Mouse (Mus musculus) thymus, postnatal 4 days (tissue): ENCODE data around the gene Smg7.
A peak's percentile ranks its signal among the peaks of the same experiment; 100 is the strongest.

Experiments used
- DNase-seq: peaks from one replicate; pipeline ENCODE4 v3.0.0; 2021

The Smg7 gene

DNA sequence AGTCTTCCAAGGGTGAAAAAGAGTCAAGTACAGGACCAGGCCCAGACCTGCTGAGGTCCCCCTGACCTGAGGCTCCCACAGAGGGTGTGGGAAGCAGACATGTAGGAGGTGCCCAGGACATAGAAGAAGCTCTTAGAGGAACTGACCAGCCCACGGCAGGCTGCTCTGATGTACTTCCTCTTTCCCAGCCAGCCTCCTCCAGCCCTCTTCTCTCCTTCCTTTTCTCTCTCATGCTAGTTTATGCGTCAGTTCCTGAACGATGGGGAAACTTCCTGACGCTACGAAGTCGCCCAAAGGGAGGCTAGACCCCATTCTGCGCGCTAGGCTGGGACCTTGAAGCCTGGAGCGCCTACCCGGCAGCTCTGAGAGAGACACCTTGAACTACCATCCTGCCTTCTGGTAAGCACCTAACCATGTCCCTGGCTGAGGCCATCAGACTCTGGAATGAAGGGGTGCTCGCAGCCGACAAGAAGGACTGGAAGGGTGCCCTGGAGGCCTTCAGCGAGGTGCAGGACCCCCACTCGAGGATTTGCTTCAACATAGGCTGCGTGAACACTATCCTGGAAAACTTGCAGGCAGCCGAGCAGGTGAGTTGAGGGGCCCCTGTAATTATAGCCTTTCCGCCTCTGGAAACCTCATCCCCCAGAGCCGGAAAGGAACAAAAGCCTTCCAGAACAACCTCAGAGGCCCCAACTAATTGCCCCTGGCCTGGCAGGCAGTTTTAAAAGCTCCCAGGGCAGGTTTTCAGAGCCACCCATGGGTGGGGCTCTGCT lies 94.6 kb downstream of the Smg7 start:
- no peak for DNase-seq

DNA sequence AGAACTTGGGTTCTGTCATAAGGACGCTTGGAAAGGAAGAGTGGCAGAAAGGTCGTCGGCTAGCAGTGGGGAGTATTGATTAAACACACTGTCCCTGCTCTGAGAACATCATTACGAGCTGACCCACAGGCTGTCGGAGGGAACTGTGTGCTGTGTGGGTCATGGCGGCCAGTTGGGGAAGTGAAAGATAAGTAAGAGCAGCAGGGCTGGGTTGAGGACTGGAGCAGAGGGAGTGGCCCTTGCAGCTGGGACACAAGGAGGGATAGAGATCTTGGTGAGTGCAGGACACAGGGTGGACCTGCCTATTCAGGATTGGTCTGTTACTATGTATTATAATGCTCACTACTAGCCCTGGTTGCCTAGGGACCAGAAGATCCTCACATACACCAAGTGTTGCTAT lies 97.5 kb downstream of the Smg7 start:
- DNase-seq = no peak

- DNase-seq = no peak
Observed at GRCm38 (mm10) chr1:152800633-152801176, 101.7 kb downstream of the Smg7 start.

GRCm38 (mm10) chr1:152799897-152800296 lies 102.5 kb downstream of the Smg7 start, which contains the start of gene Ncf2:
Gene Ncf2, plus strand, starts transcription at chr1:152800194.
- DNase-seq = no peak

DNA sequence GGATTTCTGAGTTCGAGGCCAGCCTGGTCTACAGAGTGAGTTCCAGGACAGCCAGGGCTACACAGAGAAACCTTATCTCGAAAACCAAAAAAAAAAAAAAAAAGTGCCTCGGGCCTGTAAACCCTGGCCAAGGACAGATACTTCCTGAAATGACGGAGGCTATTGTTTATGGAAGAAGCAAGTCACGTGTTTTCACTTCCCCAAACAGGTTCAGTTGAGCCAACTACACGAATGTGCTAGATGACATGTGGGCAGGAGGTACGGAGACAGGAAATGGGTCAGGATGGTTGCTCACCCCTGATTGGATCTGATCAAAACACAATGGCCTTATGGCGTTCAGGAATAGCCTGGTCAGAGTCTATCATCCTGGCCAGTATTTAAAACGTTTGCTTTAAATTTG lies 104.3 kb downstream of the Smg7 start:
- no peak for DNase-seq

DNA sequence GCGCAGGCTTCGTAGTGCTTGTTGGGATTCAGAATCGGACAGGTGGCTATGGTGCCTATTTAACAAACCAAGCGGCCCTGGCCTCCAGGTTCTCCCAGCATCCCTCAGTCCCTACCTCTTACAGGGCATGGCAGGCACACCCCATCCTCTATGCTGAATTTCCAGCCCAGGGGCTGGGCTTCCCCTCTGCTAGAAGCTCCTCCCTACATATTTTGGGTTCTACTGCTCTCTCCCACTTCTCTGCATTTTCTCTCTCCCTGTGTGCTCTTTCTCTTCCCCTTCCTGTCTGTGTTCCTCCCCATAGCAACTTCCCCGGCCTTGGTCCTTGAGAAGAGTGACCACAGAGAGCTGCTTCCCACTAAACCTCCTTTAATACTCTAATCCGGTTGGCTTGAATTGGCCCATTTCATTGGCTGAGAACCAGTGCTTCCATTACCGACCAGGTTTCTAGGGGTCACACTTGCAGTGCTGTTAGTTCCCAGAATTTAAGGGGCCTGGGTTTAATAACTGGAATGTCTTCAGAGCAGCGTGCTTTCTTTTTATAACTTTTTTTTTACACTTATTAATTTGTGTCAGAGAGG lies 105.7 kb downstream of the Smg7 start:
- no peak for DNase-seq

- DNase-seq = no peak
Observed at GRCm38 (mm10) chr1:152795688-152796255, 106.7 kb downstream of the Smg7 start.

GRCm38 (mm10) chr1:152793495-152794130 lies 108.8 kb downstream of the Smg7 start:
- DNase-seq = no peak

DNA sequence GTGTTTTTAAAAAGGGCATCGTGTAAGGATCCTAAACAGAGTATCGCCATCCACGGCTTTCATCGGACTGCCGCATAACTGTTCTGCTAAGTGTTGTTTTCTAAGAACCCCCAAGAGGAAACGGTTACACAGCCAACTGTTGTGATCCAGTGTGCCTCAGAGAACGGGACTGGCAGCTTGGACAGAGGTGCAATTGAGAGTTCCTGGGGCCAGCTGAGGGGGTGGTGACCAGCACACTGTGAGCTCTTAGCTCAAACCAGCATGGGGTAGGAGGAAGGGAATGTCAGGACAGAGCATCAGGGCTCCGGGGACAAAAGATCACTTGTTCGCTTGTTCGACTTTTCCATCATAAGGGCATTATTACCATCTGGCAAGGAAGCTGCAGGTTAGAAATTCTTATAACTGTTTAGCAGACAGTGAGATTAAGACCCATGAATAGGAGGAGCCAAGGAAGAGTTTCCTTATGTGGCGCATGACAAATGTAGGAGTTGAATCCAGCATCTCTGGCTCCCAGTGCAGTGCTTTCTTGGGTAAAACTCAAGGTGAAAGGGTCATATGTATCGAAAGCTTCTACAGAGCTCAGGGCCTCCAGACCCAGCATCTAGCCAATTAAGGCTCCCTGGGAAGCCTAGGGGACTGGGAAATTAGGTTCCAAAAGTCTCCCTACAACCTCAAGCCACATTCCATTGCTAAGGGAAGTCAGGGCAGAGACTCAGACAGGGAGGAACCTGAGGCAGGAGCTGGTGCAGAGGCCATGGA lies 109.5 kb downstream of the Smg7 start:
- DNase-seq = no peak

DNA sequence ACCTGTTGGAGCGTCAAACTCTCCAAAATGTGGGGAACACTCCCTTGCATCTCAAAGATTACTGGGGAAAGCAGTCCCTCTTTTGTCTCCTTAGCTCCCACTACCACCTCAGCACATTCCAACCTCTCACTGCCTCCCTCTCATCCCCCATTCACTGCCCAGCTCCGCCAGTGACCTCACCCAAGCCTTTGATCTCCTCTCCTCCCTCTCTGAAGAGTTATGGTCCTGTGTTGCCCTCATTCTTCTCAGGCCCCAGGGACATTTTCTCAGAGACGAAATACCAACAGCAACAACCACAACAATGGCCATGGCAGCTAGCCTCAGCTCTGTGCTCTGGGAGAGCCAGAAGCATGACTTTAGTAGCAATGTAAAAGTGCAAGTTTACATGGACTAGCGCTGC lies 111.2 kb downstream of the Smg7 start:
- no peak for DNase-seq

- no peak for DNase-seq
Observed at GRCm38 (mm10) chr1:152790821-152791220, 111.6 kb downstream of the Smg7 start.

GRCm38 (mm10) chr1:152790254-152790653 lies 112.2 kb downstream of the Smg7 start:
- DNase-seq = peak; percentile 65

DNA sequence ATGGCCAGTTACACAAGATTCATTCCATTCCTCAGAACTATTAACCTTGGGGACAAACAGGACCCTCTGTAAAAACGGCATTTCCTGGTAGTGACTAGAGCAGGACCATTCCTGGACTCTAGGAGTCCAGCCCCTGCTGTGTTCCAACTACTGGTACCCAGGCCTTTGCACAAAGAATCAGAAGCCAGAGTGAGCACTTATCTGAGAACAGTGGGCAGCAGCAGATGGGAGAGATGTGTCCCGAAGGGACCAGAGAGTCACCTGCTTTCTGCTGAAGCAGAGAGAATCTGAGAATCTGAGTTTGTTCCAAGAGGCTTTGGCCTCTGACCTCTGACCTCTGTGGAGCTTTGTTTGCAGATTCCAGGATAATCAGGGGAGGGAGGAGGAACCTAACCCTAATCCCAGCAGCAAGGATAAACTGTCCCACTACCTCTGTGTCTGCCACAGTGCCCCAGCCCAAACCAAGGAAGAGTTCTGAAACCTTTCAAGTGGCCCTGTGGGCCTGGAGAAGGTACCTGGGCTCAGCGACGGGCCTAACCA lies 114.3 kb downstream of the Smg7 start:
- DNase-seq = no peak
